Mouse (Mus musculus): Measurements from ENCODE around the gene Ttc3.

DNA sequence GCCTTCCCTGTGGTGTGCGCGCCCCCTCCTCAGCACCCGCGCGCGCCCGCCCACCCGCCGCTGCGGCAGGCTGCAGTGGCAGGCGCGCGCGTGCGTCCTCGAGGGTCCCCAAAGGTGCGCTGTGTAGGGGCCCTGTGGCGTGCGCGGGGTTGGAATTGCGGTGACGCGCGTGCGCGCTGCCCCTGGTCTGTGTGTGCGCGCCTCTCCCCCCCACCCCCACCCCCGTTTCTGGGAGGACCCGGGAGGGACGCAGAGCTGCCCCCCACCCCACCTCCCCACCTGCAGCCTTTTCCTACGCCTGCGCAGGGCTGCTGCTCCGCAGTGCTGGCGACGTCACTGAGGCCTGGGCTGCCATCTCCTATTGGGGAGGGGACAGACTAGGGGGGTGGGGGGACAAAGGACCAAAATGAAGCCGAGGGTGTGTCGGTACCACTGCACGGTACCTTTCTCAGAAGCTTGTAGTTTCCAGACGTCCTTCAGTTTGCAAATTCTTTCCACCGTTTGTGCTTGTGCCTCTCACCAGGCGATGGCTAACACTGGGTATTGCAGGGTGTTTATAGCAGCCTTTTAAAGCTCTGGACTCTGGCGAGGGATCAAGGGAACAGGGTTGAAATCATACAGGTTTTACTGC, 998 bp downstream of the Ttc3 start, which contains the start of gene Pigp:
- peak; percentile 38 for TF ChIP-seq CTCF (IDR thresholded peaks at IDR 0.05; ENCODE audit: low read depth)
- no peak for TF ChIP-seq EP300 (IDR thresholded peaks at IDR 0.05; ENCODE audit: low read depth)
